Mouse (Mus musculus): Measurements from ENCODE around the gene Gp9. TPM values are rescaled to one million over a fixed set of nuclear protein-coding genes. Genes with fewer than 3 reads are reported as not detected.
A peak's percentile ranks its signal among the peaks of the same experiment; 100 is the strongest.
"Not testable (repeated sequence)": the region's sequence is repeated elsewhere in the genome, so short reads cannot be mapped to it uniquely, and the experiment has no call there.

Gene Gp9
- polyA plus RNA-seq, 1 experiment from 2014 or later, result 3.3 TPM

GRCm38 (mm10) chr6:87759404-87759803 lies 18.5 kb upstream of the Gp9 start:
- Histone ChIP-seq H3K9me3 (ENCODE audit: control insufficient read depth, low read length) (no peaks in the 10 kb centered on the region), H3K27me3 (replicated peaks; ENCODE audit: control insufficient read depth, insufficient read depth, low read length) (no peaks in the 10 kb centered on the region), H3K9ac (ENCODE audit: low read length) (no peak overlapping the region), H3K4me3 (ENCODE audit: low read depth, low read length) (no peak overlapping the region), H3K27ac (ENCODE audit: low read depth) (no peak overlapping the region), H3K4me2 (ENCODE audit: low read length) (no peak overlapping the region), H3K4me1 (replicated peaks; ENCODE audit: control insufficient read depth, insufficient read depth, low read length) (no peaks in the 10 kb centered on the region), H3K36me3 (ENCODE audit: control insufficient read depth, insufficient read depth, low read length) (no peaks in the 10 kb centered on the region)
- no peak for DNase-seq (ENCODE audit: low spot score)
- WGBS, result 51% methylated on average over 3 of the region's 3 CpGs
- no peak for ATAC-seq (replicated peaks; ENCODE audit: low FRiP score, low TSS enrichment, low read depth)

GRCm38 (mm10) chr6:87759850-87760249 lies 18.0 kb upstream of the Gp9 start:
- peak; percentile 27 for DNase-seq (ENCODE audit: low spot score)
- Histone ChIP-seq H3K9me3 (ENCODE audit: control insufficient read depth, low read length) (no peaks in the 10 kb centered on the region), H3K4me2 (ENCODE audit: low read length) (no peak overlapping the region), H3K4me1 (replicated peaks; ENCODE audit: control insufficient read depth, insufficient read depth, low read length) (no peaks in the 10 kb centered on the region), H3K9ac (ENCODE audit: low read length) (no peak overlapping the region), H3K27ac (ENCODE audit: low read depth) (no peak overlapping the region), H3K27me3 (replicated peaks; ENCODE audit: control insufficient read depth, insufficient read depth, low read length) (no peaks in the 10 kb centered on the region), H3K36me3 (ENCODE audit: control insufficient read depth, insufficient read depth, low read length) (no peaks in the 10 kb centered on the region), H3K4me3 (ENCODE audit: low read depth, low read length) (no peak overlapping the region)
- WGBS, result 59% methylated on average over 3 of the region's 3 CpGs
- no peak for ATAC-seq (replicated peaks; ENCODE audit: low FRiP score, low TSS enrichment, low read depth)

GRCm38 (mm10) chr6:87762161-87762560 lies 15.7 kb upstream of the Gp9 start:
- no peak for DNase-seq (ENCODE audit: low spot score)
- no peaks in the 10 kb centered on the region for H3K27me3 ChIP-seq (replicated peaks; ENCODE audit: control insufficient read depth, insufficient read depth, low read length)
- H3K27ac ChIP-seq (ENCODE audit: low read depth), result no peak overlapping the region
- no peak overlapping the region for H3K4me2 ChIP-seq (ENCODE audit: low read length)
- no peaks in the 10 kb centered on the region for H3K9me3 ChIP-seq (ENCODE audit: control insufficient read depth, low read length)
- no peak for ATAC-seq (replicated peaks; ENCODE audit: low FRiP score, low TSS enrichment, low read depth)
- H3K4me3 ChIP-seq (ENCODE audit: low read depth, low read length), result no peak overlapping the region
- WGBS, result 76% methylated on average over 5 of the region's 5 CpGs
- no peaks in the 10 kb centered on the region for H3K4me1 ChIP-seq (replicated peaks; ENCODE audit: control insufficient read depth, insufficient read depth, low read length)
- H3K36me3 ChIP-seq (ENCODE audit: control insufficient read depth, insufficient read depth, low read length), result no peaks in the 10 kb centered on the region
- no peak overlapping the region for H3K9ac ChIP-seq (ENCODE audit: low read length)

- Histone ChIP-seq H3K4me3 (ENCODE audit: low read depth, low read length) (no peak overlapping the region), H3K9me3 (ENCODE audit: control insufficient read depth, low read length) (no peaks in the 10 kb centered on the region), H3K27ac (ENCODE audit: low read depth) (no peak overlapping the region), H3K36me3 (ENCODE audit: control insufficient read depth, insufficient read depth, low read length) (no peaks in the 10 kb centered on the region), H3K4me1 (replicated peaks; ENCODE audit: control insufficient read depth, insufficient read depth, low read length) (no peaks in the 10 kb centered on the region), H3K27me3 (replicated peaks; ENCODE audit: control insufficient read depth, insufficient read depth, low read length) (no peaks in the 10 kb centered on the region), H3K9ac (ENCODE audit: low read length) (no peak overlapping the region), H3K4me2 (ENCODE audit: low read length) (no peak overlapping the region)
- WGBS, result 69% methylated on average over 4 of the region's 4 CpGs
- DNase-seq (ENCODE audit: low spot score) (peak; percentile 44), ATAC-seq (replicated peaks; ENCODE audit: low FRiP score, low TSS enrichment, low read depth) (no peak)
Observed at GRCm38 (mm10) chr6:87763376-87764280, 14.2 kb upstream of the Gp9 start.

GRCm38 (mm10) chr6:87764296-87764695 lies 13.6 kb upstream of the Gp9 start:
- H3K27me3 ChIP-seq (replicated peaks; ENCODE audit: control insufficient read depth, insufficient read depth, low read length); ATAC-seq (replicated peaks; ENCODE audit: low FRiP score, low TSS enrichment, low read depth); H3K4me2 ChIP-seq (ENCODE audit: low read length); H3K9me3 ChIP-seq (ENCODE audit: control insufficient read depth, low read length); H3K27ac ChIP-seq (ENCODE audit: low read depth); H3K4me1 ChIP-seq (replicated peaks; ENCODE audit: control insufficient read depth, insufficient read depth, low read length); H3K9ac ChIP-seq (ENCODE audit: low read length); H3K4me3 ChIP-seq (ENCODE audit: low read depth, low read length); H3K36me3 ChIP-seq (ENCODE audit: control insufficient read depth, insufficient read depth, low read length): not testable (repeated sequence)
- peak; percentile 46 for DNase-seq (ENCODE audit: low spot score)
- 93% methylated on average over 2 of the region's 2 CpGs for WGBS

- no peaks in the 10 kb centered on the region for H3K4me1 ChIP-seq (replicated peaks; ENCODE audit: control insufficient read depth, insufficient read depth, low read length)
- 52% methylated on average over 8 of the region's 8 CpGs for WGBS
- DNase-seq (ENCODE audit: low spot score), result no peak
- H3K4me2 ChIP-seq (ENCODE audit: low read length), result no peak overlapping the region
- ATAC-seq (replicated peaks; ENCODE audit: low FRiP score, low TSS enrichment, low read depth), result no peak
- no peak overlapping the region for H3K9ac ChIP-seq (ENCODE audit: low read length)
- no peaks in the 10 kb centered on the region for H3K36me3 ChIP-seq (ENCODE audit: control insufficient read depth, insufficient read depth, low read length)
- H3K9me3 ChIP-seq (ENCODE audit: control insufficient read depth, low read length), result no peaks in the 10 kb centered on the region
- H3K4me3 ChIP-seq (ENCODE audit: low read depth, low read length), result no peak overlapping the region
- no peaks in the 10 kb centered on the region for H3K27me3 ChIP-seq (replicated peaks; ENCODE audit: control insufficient read depth, insufficient read depth, low read length)
- H3K27ac ChIP-seq (ENCODE audit: low read depth), result no peak overlapping the region
Observed at GRCm38 (mm10) chr6:87770626-87771025, 7.2 kb upstream of the Gp9 start.

DNA sequence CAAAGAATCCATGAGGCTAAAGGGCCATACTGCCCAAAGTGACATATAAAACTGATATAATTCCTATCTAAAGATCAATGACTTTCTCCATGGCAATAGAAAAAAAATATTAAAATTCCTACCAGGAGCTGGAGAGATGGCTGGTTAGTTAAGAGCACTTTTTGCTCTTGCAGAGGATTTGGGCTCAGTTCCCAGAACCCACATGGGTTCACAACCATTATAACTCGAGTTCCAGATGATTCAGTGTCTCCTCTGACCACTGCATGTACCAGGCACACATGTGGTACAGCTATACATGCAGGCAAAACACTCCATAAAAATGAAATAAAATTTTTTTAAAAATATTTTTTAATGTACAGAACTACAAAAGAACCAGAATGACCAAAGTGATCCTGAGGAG lies 3.4 kb upstream of the Gp9 start:
- Histone ChIP-seq H3K36me3 (ENCODE audit: control insufficient read depth, insufficient read depth, low read length) (no peaks in the 10 kb centered on the region), H3K4me1 (replicated peaks; ENCODE audit: control insufficient read depth, insufficient read depth, low read length) (no peaks in the 10 kb centered on the region), H3K4me2 (ENCODE audit: low read length) (no peak overlapping the region), H3K27me3 (replicated peaks; ENCODE audit: control insufficient read depth, insufficient read depth, low read length) (no peaks in the 10 kb centered on the region), H3K4me3 (ENCODE audit: low read depth, low read length) (no peak overlapping the region), H3K9ac (ENCODE audit: low read length) (no peak overlapping the region), H3K27ac (ENCODE audit: low read depth) (no peak overlapping the region), H3K9me3 (ENCODE audit: control insufficient read depth, low read length) (no peaks in the 10 kb centered on the region)
- WGBS, result 47% methylated on average over 1 of the region's 1 CpGs
- ATAC-seq (replicated peaks; ENCODE audit: low FRiP score, low TSS enrichment, low read depth), result no peak
- no peak for DNase-seq (ENCODE audit: low spot score)

GRCm38 (mm10) chr6:87774909-87775308 lies 3.0 kb upstream of the Gp9 start:
- ATAC-seq (replicated peaks; ENCODE audit: low FRiP score, low TSS enrichment, low read depth), result no peak
- Histone ChIP-seq H3K4me3 (ENCODE audit: low read depth, low read length) (no peak overlapping the region), H3K27me3 (replicated peaks; ENCODE audit: control insufficient read depth, insufficient read depth, low read length) (no peaks in the 10 kb centered on the region), H3K9me3 (ENCODE audit: control insufficient read depth, low read length) (no peaks in the 10 kb centered on the region), H3K4me1 (replicated peaks; ENCODE audit: control insufficient read depth, insufficient read depth, low read length) (no peaks in the 10 kb centered on the region), H3K27ac (ENCODE audit: low read depth) (no peak overlapping the region), H3K9ac (ENCODE audit: low read length) (no peak overlapping the region), H3K36me3 (ENCODE audit: control insufficient read depth, insufficient read depth, low read length) (no peaks in the 10 kb centered on the region), H3K4me2 (ENCODE audit: low read length) (no peak overlapping the region)
- WGBS, result 77% methylated on average over 9 of the region's 9 CpGs
- DNase-seq (ENCODE audit: low spot score), result no peak
